Mouse (Mus musculus): Measurements from ENCODE around the gene Cyp4f40. TPM values are rescaled to one million over a fixed set of nuclear protein-coding genes. Genes with fewer than 3 reads are reported as not detected.

Gene Cyp4f40
- polyA plus RNA-seq, 1 experiment from 2014 or later: not detected

Other genes starting within 250 kb of the Cyp4f40 start
- gene Pglyrp2, start 234.7 kb upstream of the Cyp4f40 start, polyA plus RNA-seq (2015; fragmentation: Nextera tagmentation; extraction: Ambion mirVana): not detected in 2 replicates
- gene Cyp4f39, start 206.2 kb upstream of the Cyp4f40 start, polyA plus RNA-seq (2015; fragmentation: Nextera tagmentation; extraction: Ambion mirVana): 0.94 and 1.3 TPM in 2 replicates
- gene Cyp4f17, start 152.8 kb upstream of the Cyp4f40 start, polyA plus RNA-seq (2015; fragmentation: Nextera tagmentation; extraction: Ambion mirVana): 10.7 and 11.2 TPM in 2 replicates
- gene Cyp4f16, start 122.3 kb upstream of the Cyp4f40 start, polyA plus RNA-seq (2015; fragmentation: Nextera tagmentation; extraction: Ambion mirVana): 17.3 and 18.7 TPM in 2 replicates
- gene Cyp4f37, start 37.6 kb upstream of the Cyp4f40 start, polyA plus RNA-seq (2015; fragmentation: Nextera tagmentation; extraction: Ambion mirVana): not detected in 2 replicates
- gene Cyp4f15, start 26.7 kb downstream of the Cyp4f40 start, polyA plus RNA-seq (2015; fragmentation: Nextera tagmentation; extraction: Ambion mirVana): 3.7 and 5.8 TPM in 2 replicates
- 35.9 and 41.2 TPM in 2 replicates for gene Zfp871, start 129.4 kb downstream of the Cyp4f40 start, polyA plus RNA-seq (2015; fragmentation: Nextera tagmentation; extraction: Ambion mirVana)
- gene Zfp811, start 151.0 kb downstream of the Cyp4f40 start, polyA plus RNA-seq (2015; fragmentation: Nextera tagmentation; extraction: Ambion mirVana): 45.5 and 48.7 TPM in 2 replicates
- 13.2 and 17.8 TPM in 2 replicates for gene Zfp799, start 171.4 kb downstream of the Cyp4f40 start, polyA plus RNA-seq (2015; fragmentation: Nextera tagmentation; extraction: Ambion mirVana)
- 8.2 and 9.2 TPM in 2 replicates for gene Zfp870, start 232.7 kb downstream of the Cyp4f40 start, polyA plus RNA-seq (2015; fragmentation: Nextera tagmentation; extraction: Ambion mirVana)